Mouse (Mus musculus) gastrocnemius, postnatal 14 days (tissue): Measurements from ENCODE around the gene Ppfibp2. TPM values are rescaled to one million over a fixed set of nuclear protein-coding genes. Genes with fewer than 3 reads are reported as not detected.
A peak's percentile ranks its signal among the peaks of the same experiment; 100 is the strongest.

Experiments
- DNase-seq: peaks from one replicate; pipeline ENCODE4 v3.0.0; 2021; ENCODE audit warnings: mixed read lengths
- intact Hi-C: fragments of 180-260 bp; cut with DNase I; formaldehyde crosslinking; loops from one replicate; pipeline ENCODE4 v1.15.1; 2025; ENCODE audit warnings: low total_unique reads
- total RNA-seq, 2 experiments: library from RNA; stranded (reverse); gene quantifications; 2 replicates each; pipeline ENCODE4 v1.2.3; 2021

Gene Ppfibp2
- total RNA-seq, 2 experiments from 2014 or later, result 8.4 to 9.9 TPM

DNA sequence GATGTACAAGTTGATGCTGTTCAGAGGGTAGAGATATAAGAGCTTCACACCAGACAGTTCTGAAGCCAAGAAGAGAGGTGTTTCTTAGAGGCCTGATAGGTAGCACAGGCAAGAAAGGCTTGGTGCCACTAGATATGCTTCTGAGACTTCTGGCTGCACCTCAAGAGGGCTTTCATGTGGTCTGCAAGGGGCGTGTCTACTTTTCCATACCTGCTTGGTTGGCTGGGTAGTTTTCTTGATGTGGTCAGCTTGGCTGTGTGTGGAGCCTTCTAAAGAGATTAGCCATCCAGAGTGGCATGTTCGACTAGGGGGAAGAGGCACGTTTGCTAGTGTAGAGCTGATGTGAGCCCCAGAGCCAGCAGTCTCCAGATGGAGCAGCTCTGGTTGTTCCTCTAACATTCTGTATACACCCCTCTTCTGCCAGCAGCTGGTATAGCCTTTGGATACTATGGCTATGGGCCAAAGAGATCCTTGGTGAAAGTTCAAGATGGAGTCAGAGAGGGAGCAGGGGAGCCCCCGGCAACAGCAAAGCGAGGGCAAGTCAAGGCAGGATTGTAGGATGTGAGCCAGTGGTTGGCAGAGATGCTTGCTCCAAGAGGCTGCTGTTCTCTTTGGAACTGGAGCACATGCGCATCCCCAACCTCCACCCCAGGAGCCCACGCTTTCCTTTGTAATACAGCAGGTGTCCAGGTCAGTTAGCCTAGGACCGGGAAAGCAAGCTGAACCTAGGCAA, 64.3 kb downstream of the Ppfibp2 start:
- intact Hi-C loops, result no loop called here
- DNase-seq, result no peak

DNA sequence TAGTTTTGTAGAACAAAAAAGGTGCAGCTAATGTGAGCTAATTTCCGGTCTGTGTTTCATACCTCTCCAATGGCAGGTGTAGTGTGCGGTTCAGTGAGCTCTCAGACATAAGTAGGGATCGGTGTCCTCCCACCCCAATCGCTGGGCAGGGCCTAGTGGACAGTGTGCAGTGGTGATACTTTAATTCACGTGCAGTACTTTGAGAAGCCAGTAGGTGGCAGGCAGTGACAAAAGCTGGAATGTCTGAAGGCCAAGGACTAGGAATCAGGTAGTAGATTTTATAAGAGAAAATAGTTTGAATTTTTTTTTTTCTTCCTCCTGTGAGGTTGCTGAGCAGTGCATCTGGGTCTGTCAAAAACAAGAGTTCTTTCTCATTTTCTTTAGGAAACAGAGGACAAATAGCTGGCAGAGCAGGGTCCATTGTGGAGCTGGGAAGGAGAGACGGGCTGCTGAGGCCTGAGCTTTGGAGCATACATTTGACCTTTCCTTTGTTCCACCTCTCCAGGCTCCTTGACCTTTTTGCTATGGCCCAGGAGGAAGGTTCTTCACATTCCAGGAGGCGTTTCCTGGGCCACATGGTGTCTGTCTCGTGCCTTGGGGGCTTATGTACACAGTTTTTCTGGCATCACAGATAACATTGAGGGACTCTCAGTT, 66.3 kb downstream of the Ppfibp2 start:
- intact Hi-C loops, result loop anchor here (5.0 kb wide), 2 partner anchors 46 to 86 kb away; no protein-coding TSS in a partner anchor
- DNase-seq, result peak; percentile 58

DNA sequence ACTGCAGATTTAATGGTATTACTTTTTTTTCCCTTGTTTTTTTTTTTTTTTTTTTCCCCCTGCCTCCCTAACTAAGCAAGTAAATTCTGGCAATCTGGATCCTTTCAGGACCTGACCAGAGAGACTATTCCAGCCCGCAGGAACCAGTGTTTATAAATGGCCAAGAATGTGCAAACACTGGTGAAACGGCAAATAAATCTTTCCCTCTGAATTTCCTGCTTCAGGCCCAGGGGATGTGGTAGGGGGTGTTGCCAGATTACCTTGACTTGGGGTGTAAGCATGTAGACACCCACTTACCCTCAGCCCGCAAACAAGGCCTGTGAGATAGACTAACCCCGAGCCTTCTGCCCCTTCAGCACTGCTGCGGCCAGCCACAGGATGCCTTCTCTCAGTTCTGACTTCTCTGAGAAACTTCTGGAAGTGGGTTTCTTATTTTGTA, 66.9 kb downstream of the Ppfibp2 start:
- DNase-seq, result no peak
- intact Hi-C loops, result loop anchor here (5.0 kb wide), 2 partner anchors 45 to 85 kb away; no protein-coding TSS in a partner anchor

GRCm38 (mm10) chr7:107663621-107664020, 68.6 kb downstream of the Ppfibp2 start:
- intact Hi-C loops, result loop anchor here (5.0 kb wide), 2 partner anchors 44 to 84 kb away; no protein-coding TSS in a partner anchor

GRCm38 (mm10) chr7:107664063-107665056, 69.4 kb downstream of the Ppfibp2 start:
- intact Hi-C loops, result loop anchor here (5.0 kb wide), 2 partner anchors 43 to 83 kb away; no protein-coding TSS in a partner anchor
- peak; percentile 58 for DNase-seq

More at GRCm38 (mm10) chr7:107663621-107664020, 68.6 kb downstream of the Ppfibp2 start:
- DNase-seq, result no peak

DNA sequence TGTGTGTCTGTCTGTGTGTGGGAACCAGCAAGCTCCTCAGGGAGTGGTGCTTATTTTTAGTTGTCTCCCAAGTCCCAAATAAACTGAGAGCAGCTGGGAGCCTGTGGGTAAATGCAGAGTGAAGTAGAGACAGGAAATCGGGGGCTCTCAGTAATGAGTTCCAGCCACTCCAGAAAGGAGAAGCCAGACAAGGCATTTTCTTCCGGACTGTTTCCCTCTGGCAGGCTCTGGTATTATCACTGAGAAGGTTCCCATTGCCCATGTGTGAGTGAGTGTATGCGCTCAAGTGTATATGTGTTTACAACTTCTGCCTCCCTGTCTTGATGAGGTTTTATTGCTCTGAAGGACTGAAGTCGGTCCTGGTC, 70.2 kb downstream of the Ppfibp2 start:
- intact Hi-C loops, result no loop called here

DNA sequence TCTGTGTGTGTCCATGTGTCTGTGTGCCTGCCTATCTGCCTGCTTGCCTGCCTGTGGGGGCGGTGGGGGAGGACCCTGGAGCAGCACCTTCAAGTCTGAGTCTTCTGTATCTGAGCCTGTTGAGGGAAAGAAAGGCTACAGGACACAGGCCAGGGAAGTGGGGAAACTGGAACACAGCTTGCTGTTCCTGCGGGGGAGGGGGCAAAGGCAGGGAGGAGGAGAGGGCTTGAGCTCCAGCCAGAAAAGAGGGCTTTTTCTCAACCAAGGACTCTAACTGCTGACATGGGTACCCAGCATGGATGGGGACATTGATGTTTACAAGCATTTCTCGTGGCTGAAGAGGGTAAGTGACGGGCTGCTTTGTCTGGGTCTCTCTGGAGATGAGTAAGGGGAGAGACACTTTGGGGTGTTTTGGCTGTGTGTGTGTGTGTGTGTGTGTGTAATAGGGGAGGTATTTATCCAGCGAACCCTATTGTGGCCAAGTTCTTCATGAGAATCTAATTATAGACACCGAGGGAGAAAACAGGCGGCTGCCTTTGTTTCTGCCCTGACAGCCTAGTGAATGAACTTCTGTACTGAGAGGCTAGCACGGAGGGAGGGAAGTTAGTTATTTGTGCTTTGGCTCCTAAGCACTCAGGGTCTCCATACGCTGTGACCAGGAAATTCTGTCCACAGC, 70.7 kb downstream of the Ppfibp2 start:
- peak; percentile 43 for DNase-seq
- intact Hi-C loops, result no loop called here

More for the DNA sequence above, 70.2 kb downstream of the Ppfibp2 start:
- no peak for DNase-seq

DNA sequence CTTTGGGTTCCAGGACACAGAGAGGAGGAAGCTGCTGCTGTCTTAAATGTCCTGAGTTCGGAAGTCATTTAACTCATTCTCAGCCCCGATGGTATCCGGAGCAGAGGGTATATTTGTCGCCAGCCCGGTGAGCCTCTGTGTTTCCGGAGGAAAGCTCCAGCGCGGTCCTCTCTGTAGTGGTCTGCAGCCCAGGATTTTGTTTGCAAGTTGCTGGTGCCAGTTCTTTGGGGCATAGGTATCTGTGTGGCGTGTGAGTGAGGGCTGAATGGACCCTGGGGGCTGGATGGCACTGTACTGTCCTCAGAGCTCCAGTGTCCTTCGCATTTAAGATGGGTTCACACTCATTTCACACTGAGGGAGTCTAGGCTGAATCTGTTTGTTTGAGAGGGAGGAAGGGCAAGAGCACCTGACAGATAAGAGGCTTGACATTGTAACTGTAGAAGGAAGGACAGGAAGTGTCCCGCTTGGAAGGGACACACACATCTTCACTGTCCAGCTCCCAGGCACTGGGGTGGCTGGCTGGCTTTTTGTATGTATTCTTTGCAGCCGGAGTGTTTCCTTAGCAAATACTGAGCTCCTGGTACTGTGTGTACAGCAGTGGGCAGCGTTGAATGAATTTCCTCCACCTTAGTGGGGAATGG, 71.4 kb downstream of the Ppfibp2 start:
- no peak for DNase-seq
- intact Hi-C loops, result no loop called here

- intact Hi-C loops, result no loop called here
- DNase-seq, result no peak
These were observed 73.5 kb downstream of the Ppfibp2 start for GRCm38 (mm10) chr7:107668514-107668913.

DNA sequence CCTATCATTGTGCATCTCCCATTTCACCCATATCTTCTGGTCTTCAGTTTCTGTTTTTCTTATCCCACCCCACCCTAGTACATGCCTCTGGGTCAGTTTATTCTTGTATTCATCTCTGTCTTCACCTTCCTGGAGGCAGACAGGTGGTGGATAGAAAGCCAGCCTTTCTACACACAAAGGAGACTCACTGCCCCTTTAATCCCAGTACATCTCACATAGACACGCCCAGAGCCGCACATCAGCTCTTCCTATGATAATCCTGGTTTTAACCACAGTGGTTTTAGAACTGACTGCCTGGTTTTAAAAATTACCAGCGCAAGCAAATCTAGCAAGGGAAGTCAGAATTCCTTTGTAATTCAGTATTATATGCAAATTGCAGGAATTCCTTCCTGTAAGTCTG, 80.2 kb downstream of the Ppfibp2 start:
- intact Hi-C loops, result no loop called here
- DNase-seq, result no peak

GRCm38 (mm10) chr7:107680151-107680852, 85.3 kb downstream of the Ppfibp2 start:
- intact Hi-C loops, result no loop called here
- DNase-seq, result no peak

DNA sequence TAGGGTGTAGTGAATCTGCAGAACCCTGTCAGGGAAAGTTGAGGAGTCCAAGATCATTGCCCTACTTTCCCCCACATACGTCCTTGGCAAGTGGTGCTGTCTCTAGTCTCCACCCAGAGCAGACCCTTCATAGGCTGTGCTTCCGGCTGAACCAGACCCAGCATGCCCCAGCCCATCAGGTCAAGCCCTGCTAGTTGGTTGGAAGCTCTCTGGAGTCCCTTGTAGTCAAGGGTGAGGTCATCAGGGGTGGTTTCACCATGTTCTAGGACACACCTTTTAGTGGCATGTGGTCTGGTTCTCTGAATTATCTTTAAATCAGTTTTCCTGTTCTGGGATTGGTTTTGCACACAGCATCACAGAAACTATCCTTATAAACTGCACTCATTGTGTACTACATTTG, 86.3 kb downstream of the Ppfibp2 start:
- intact Hi-C loops, result no loop called here
- DNase-seq, result no peak

- intact Hi-C loops, result no loop called here
- no peak for DNase-seq
These were observed 88.2 kb downstream of the Ppfibp2 start for GRCm38 (mm10) chr7:107683162-107683561.

- DNase-seq, result no peak
- intact Hi-C loops, result no loop called here
These were observed 88.6 kb downstream of the Ppfibp2 start for GRCm38 (mm10) chr7:107683622-107684021.

DNA sequence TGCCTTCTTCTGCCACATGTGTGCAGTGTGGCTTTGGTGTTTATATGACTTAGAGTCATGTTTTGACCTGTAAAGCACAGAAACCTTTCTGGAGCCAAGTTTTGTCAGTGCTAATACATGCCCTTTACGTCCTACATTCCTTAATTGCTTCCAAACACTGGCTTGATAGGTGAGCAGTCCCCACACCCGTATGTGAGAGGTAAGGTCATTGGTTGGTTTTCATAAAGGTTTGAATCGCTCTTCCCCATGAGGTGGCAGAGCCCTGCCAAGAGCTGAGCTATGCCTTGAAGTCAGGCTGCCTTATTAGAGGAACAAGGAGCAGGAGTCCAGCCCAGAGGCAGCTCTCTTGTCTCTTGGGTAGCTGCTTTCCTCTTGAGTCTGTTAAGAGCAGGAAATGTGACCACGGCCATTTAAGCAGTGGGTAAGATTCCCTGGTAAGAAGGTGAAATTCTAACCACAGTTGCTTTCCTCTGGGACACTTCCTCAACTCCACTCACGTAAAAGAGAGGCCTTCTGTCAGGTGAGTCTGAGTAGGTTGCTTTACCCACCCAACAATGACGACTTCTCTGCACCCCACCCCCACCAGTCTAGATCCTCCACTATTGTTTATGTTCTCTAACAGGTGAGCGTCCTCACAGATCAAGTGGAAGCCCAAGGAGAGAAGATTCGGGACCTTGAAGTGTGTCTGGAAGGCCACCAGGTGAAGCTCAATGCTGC, 90.4 kb downstream of the Ppfibp2 start:
- intact Hi-C loops, result no loop called here
- DNase-seq, result no peak

DNA sequence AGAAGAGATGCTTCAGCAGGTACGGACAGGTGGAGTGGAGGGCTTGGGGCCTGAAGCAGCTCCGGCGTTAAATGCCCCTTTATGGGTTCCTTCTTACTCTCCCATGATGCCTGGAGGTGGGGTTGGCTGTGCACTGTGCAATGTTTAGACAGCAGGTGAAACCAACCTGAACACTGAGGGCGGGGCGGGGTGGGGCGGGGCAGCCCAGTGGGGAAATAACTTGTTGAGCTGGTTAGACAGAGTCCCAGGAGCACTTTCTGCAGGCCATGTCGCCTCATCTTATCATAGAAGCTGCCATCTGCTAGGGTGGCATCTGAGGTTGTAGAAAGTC, 90.9 kb downstream of the Ppfibp2 start:
- intact Hi-C loops, result no loop called here
- no peak for DNase-seq

DNA sequence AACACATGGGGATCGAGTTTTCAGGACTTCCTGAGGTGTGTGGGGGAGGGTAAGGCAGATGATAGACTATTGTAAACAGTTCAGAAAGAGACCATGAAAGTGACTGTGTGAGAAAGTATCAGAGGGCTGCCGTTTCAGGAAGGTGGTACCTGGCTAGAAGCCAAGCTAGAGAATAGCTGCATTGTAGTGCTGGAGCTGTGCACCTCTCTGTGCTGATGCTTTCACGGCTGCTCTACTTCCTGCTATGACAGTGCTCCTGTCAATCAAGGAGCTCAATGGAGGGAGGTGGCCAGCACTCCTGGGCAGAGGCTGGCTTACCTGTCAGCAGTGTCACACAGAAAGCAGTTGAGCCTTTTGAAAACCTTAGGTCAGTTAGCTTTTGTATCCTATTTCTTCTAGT, 92.4 kb downstream of the Ppfibp2 start:
- DNase-seq, result no peak
- intact Hi-C loops, result no loop called here

GRCm38 (mm10) chr7:107688040-107688439, 93.0 kb downstream of the Ppfibp2 start:
- intact Hi-C loops, result no loop called here
- DNase-seq, result no peak
